Mouse (Mus musculus) liver, embryonic 14.5 days (tissue): ENCODE measurements around the gene Des.

Experiments
- CTCF ChIP-seq: IDR thresholded peaks from 2 replicates; pipeline ENCODE4 v1.5.1; 2016; ENCODE audit warnings: antibody characterized with exemption, low read depth, control low read depth
- EP300 ChIP-seq: IDR thresholded peaks from 2 replicates; pipeline ENCODE4 v1.6.1; 2016; ENCODE audit warnings: antibody characterized with exemption, low read depth

DNA sequence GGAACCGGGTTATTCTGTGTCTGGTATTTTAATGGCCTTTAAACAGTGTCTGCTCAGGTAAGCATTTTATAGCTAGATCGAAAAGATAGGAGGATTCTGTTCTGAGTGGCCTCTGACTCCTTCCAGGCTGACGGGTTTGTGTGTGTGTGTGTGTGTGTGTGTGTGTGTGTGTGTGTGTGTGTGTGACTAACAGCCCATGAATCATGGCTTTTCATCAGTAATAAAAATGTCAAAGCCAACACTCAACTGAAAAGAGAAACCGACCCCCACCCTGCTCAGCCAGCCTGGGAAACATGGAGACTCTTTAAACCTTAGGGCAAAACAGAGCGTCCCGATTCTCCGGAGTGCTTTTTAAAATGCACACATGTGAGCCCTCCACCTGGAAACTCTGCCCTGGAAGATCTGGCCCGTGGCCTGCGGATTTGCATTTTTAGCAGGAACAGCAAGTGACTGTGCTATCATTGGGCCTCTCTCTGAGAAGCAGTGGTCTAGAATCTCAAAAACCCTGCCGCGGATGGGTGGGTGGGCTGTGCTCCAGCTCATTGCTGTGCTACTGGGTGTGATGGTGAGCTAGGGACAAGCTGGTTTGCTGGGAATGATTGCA is 21.9 kb upstream of the Des start:
- TF ChIP-seq CTCF (no peak), EP300 (no peak)
